Mouse (Mus musculus): Measurements from ENCODE around the gene Epb41l3.

Gene Epb41l3

GRCm38 (mm10) chr17:69075501-69076237 is at the start of gene Epb41l3:
Epb41l3 (plus strand) TSS chr17:69075683.
- peak; percentile 64 to 73 for DNase-seq (ENCODE audit: low spot score in 2 of 2)

- DNase-seq (ENCODE audit: low spot score in 2 of 2): no peak
Measured at GRCm38 (mm10) chr17:69038760-69039675, 36.5 kb upstream of the Epb41l3 start.

- no peak for DNase-seq (ENCODE audit: low spot score in 2 of 2)
Measured at GRCm38 (mm10) chr17:69041516-69041915, 34.0 kb upstream of the Epb41l3 start.

GRCm38 (mm10) chr17:69048826-69049225 is 26.7 kb upstream of the Epb41l3 start:
- DNase-seq (ENCODE audit: low spot score in 2 of 2): no peak

GRCm38 (mm10) chr17:69054029-69054428 is 21.5 kb upstream of the Epb41l3 start:
- no peak for DNase-seq (ENCODE audit: low spot score in 2 of 2)

- DNase-seq (ENCODE audit: low spot score in 2 of 2): no peak
Measured at GRCm38 (mm10) chr17:69059760-69060159, 15.7 kb upstream of the Epb41l3 start.

GRCm38 (mm10) chr17:69060388-69060787 is 15.1 kb upstream of the Epb41l3 start:
- no peak for DNase-seq (ENCODE audit: low spot score in 2 of 2)

- DNase-seq (ENCODE audit: low spot score in 2 of 2): no peak
Measured at GRCm38 (mm10) chr17:69061883-69062745, 13.4 kb upstream of the Epb41l3 start.

GRCm38 (mm10) chr17:69067937-69068739 is 7.3 kb upstream of the Epb41l3 start:
- no peak for DNase-seq (ENCODE audit: low spot score in 2 of 2)

GRCm38 (mm10) chr17:69074095-69074494 is 1.4 kb upstream of the Epb41l3 start:
- DNase-seq (ENCODE audit: low spot score in 2 of 2): no peak

GRCm38 (mm10) chr17:69076238-69076625 is 749 bp downstream of the Epb41l3 start:
- DNase-seq (ENCODE audit: low spot score in 2 of 2): peak in 1 of 2 experiments; percentile 28

GRCm38 (mm10) chr17:69076747-69077543 is 1.5 kb downstream of the Epb41l3 start:
- no peak for DNase-seq (ENCODE audit: low spot score in 2 of 2)

GRCm38 (mm10) chr17:69077544-69077920 is 2.0 kb downstream of the Epb41l3 start:
- no peak for DNase-seq (ENCODE audit: low spot score in 2 of 2)

GRCm38 (mm10) chr17:69082316-69082715 is 6.8 kb downstream of the Epb41l3 start:
- DNase-seq (ENCODE audit: low spot score in 2 of 2): no peak

- DNase-seq (ENCODE audit: low spot score in 2 of 2): no peak
Measured at GRCm38 (mm10) chr17:69091618-69092017, 16.1 kb downstream of the Epb41l3 start.

- no peak for DNase-seq (ENCODE audit: low spot score in 2 of 2)
Measured at GRCm38 (mm10) chr17:69097068-69097467, 21.6 kb downstream of the Epb41l3 start.

- no peak for DNase-seq (ENCODE audit: low spot score in 2 of 2)
Measured at GRCm38 (mm10) chr17:69097955-69098354, 22.5 kb downstream of the Epb41l3 start.

- peak in 1 of 2 experiments; percentile 42 for DNase-seq (ENCODE audit: low spot score in 2 of 2)
Measured at GRCm38 (mm10) chr17:69103326-69103725, 27.8 kb downstream of the Epb41l3 start.

GRCm38 (mm10) chr17:69105035-69105798 is 29.7 kb downstream of the Epb41l3 start:
- peak in 1 of 2 experiments; percentile 49 for DNase-seq (ENCODE audit: low spot score in 2 of 2)
